Mouse (Mus musculus) CH12.LX (cell line): ENCODE data around the gene Gm21244. TPM values are rescaled to one million over a fixed set of nuclear protein-coding genes. Genes with fewer than 3 reads are reported as not detected.
"Not testable (repeated sequence)": the region's sequence is repeated elsewhere in the genome, so short reads cannot be mapped to it uniquely, and the experiment has no call there.

Experiments used
- DNase-seq: peaks from one replicate; pipeline ENCODE4 v3.0.0-alpha.2; 2013; ENCODE audit errors: extremely low read depth
- H3K27ac ChIP-seq: 2 replicates; pipeline ENCODE4 v1.5.1; 2012; ENCODE audit warnings: low read depth, mild to moderate bottlenecking, control low read depth, moderate library complexity; ENCODE audit not compliant: insufficient read depth
- H3K27me3 ChIP-seq: replicated peaks from 2 replicates; pipeline ENCODE3; 2012; ENCODE audit warnings: inconsistent platforms
- H3K36me3 ChIP-seq, 2 experiments: replicated peaks in 1 of 2; 2 replicates each; pipeline versions ENCODE3 to v1.6.1; 2012; ENCODE audit warnings: inconsistent platforms in 1 of 2, low read length in 1 of 2, mild to moderate bottlenecking in 1 of 2, mixed read lengths in 1 of 2, moderate library complexity in 1 of 2; ENCODE audit not compliant: control insufficient read depth in 1 of 2, insufficient read depth in 1 of 2
- H3K4me1 ChIP-seq, 2 experiments: 2 replicates each; pipeline ENCODE4 v1.6.1; 2012; ENCODE audit warnings: inconsistent platforms in 1 of 2, moderate library complexity in 1 of 2; ENCODE audit not compliant: insufficient read depth in 2 of 2, control insufficient read depth in 1 of 2
- H3K4me2 ChIP-seq: 2 replicates; pipeline ENCODE4 v1.6.1; 2012; ENCODE audit warnings: low read depth, mild to moderate bottlenecking, control low read depth; ENCODE audit not compliant: poor library complexity, insufficient read depth, severe bottlenecking
- H3K4me3 ChIP-seq, 3 experiments: fragments of 150-350 bp in 1 of 3; sonication (generic) in 1 of 3; replicated peaks in 1 of 3; 2 replicates each; pipeline versions ENCODE3 to v1.5.1; 2011 to 2012; ENCODE audit warnings: low read depth in 2 of 3, low read length in 2 of 3, mild to moderate bottlenecking in 2 of 3, moderate library complexity in 2 of 3, control low read depth in 1 of 3, improper control_type of control experiment in 1 of 3, inconsistent platforms in 1 of 3, mixed read lengths in 1 of 3; ENCODE audit not compliant: poor library complexity in 1 of 3
- H3K79me2 ChIP-seq: replicated peaks from 2 replicates; pipeline ENCODE4 v1.6.1; 2012; ENCODE audit warnings: mild to moderate bottlenecking, moderate library complexity; ENCODE audit not compliant: control insufficient read depth, poor library complexity, insufficient read depth, severe bottlenecking; ENCODE audit errors: extremely low read depth
- H3K9ac ChIP-seq: 2 replicates; pipeline ENCODE4 v1.6.1; 2012; ENCODE audit warnings: low read depth, mild to moderate bottlenecking, control low read depth, moderate library complexity; ENCODE audit not compliant: insufficient read depth
- H3K9me3 ChIP-seq: replicated peaks from 2 replicates; pipeline ENCODE3; 2012; ENCODE audit warnings: low read length, inconsistent platforms, mixed read lengths
- dilution Hi-C: fragments of 300-500 bp; cut with MboI; formaldehyde crosslinking; loops from 2 replicates; pipeline ENCODE4 v1.14.3; 2020; ENCODE audit warnings: low sequenced_read_pairs; ENCODE audit not compliant: extremely low pct_unique_long_range_greater_than_20kb, extremely low pct_ligation_motif_present
- in situ Hi-C: fragments of 300-500 bp; cut with MboI; formaldehyde crosslinking; loops from 3 replicates; pipeline ENCODE4 v1.14.3; 2019; ENCODE audit warnings: low sequenced_read_pairs, low pct_ligation_motif_present, low pct_unique_long_range_greater_than_20kb, mixed read lengths
- polyA plus RNA-seq: library from polyadenylated mRNA; unstranded; fragments of >175 nt; gene quantifications from 2 replicates; pipeline ENCODE4 v1.2.1, GENCODE M21; 2012; ENCODE audit warnings: low read depth; ENCODE audit not compliant: insufficient read length
- total RNA-seq, 2 experiments: library from RNA; depleted of rRNA; stranded (reverse); fragments of 300-350 nt in 1 of 2; fragments of >200 nt in 1 of 2; gene quantifications; 2 replicates each; pipeline ENCODE4 v1.2.3; 2012 to 2014

The Gm21244 gene
- total RNA-seq (2012; rRNA removed) (not detected in 2 replicates), total RNA-seq (2014; rRNA removed) (not detected in 2 replicates), polyA plus RNA-seq (not detected in 2 replicates)

- H3K9me3 ChIP-seq, H3K27me3 ChIP-seq, H3K4me3 ChIP-seq, H3K36me3 ChIP-seq, dilution Hi-C loops, H3K4me2 ChIP-seq, H3K79me2 ChIP-seq, DNase-seq, H3K27ac ChIP-seq, H3K9ac ChIP-seq, in situ Hi-C loops, H3K4me1 ChIP-seq: not testable (repeated sequence)
Measured at GRCm38 (mm10) chrY:7169193-7169592, at the start of gene Gm21244. Gene Gm21244 (minus strand): TSS chrY:7169293.

Other genes starting within 250 kb of the Gm21244 start
- not detected in 2 replicates for gene Gm28998, start 84.5 kb upstream of the Gm21244 start, total RNA-seq (2012; rRNA removed)
- not detected in 2 replicates for gene Gm28998, start 84.5 kb upstream of the Gm21244 start, total RNA-seq (2014; rRNA removed)
- gene Gm28998, start 84.5 kb upstream of the Gm21244 start, polyA plus RNA-seq, result not detected in 2 replicates
- gene Gm21788, start 235.7 kb upstream of the Gm21244 start, total RNA-seq (2012; rRNA removed), result not detected in 2 replicates
- gene Gm21788, start 235.7 kb upstream of the Gm21244 start, total RNA-seq (2014; rRNA removed), result not detected in 2 replicates
- not detected in 2 replicates for gene Gm21788, start 235.7 kb upstream of the Gm21244 start, polyA plus RNA-seq